Mouse (Mus musculus) forebrain, embryonic 14.5 days (tissue): Measurements from ENCODE around the gene Acsm2. TPM values are rescaled to one million over a fixed set of nuclear protein-coding genes. Genes with fewer than 3 reads are reported as not detected.

Source experiments
- ATAC-seq: fragments of 200-750 bp; cut with Nextera tagmentation; 2 replicates; pipeline ENCODE4 v1.8.0; 2017; ENCODE audit warnings: mild to moderate bottlenecking, moderate library complexity
- DNase-seq: peaks from one replicate; pipeline ENCODE4 v3.0.0-alpha.2; 2015; ENCODE audit warnings: low spot score
- H3K27ac ChIP-seq: fragments of 300-500 bp; sonication (generic); 2 replicates; pipeline ENCODE4 v1.5.1; 2014; ENCODE audit warnings: low read depth, mild to moderate bottlenecking, control low read depth, low read length, moderate library complexity
- H3K27me3 ChIP-seq: fragments of 300-500 bp; sonication (generic); replicated peaks from 2 replicates; pipeline ENCODE4 v1.6.1; 2014; ENCODE audit warnings: low read length, control low read depth, mixed read lengths; ENCODE audit not compliant: control insufficient read depth, insufficient read depth
- H3K36me3 ChIP-seq: fragments of 300-500 bp; sonication (generic); 2 replicates; pipeline ENCODE4 v1.6.1; 2014; ENCODE audit warnings: low read length, control low read depth; ENCODE audit not compliant: control insufficient read depth, insufficient read depth
- H3K4me1 ChIP-seq: fragments of 300-500 bp; sonication (generic); 2 replicates; pipeline ENCODE4 v1.6.1; 2014; ENCODE audit warnings: antibody characterized with exemption, low read length, control low read depth; ENCODE audit not compliant: control insufficient read depth, insufficient read depth
- H3K4me2 ChIP-seq: fragments of 300-500 bp; sonication (generic); 2 replicates; pipeline ENCODE4 v1.6.1; 2014; ENCODE audit warnings: mild to moderate bottlenecking, control low read depth, low read length
- H3K4me3 ChIP-seq: fragments of 300-500 bp; sonication (generic); 2 replicates; pipeline ENCODE4 v1.5.1; 2014; ENCODE audit warnings: low read depth, low read length, control low read depth
- H3K9ac ChIP-seq: fragments of 300-500 bp; sonication (generic); 2 replicates; pipeline ENCODE4 v1.6.1; 2014; ENCODE audit warnings: mild to moderate bottlenecking, low read length, control low read depth, moderate library complexity
- H3K9me3 ChIP-seq: fragments of 300-500 bp; sonication (generic); replicated peaks from 2 replicates; pipeline ENCODE4 v1.6.1; 2016; ENCODE audit warnings: low read length, control low read depth, mixed read lengths; ENCODE audit not compliant: control insufficient read depth
- WGBS: fragments of 180-500 bp; shearing (Covaris S2); extraction: QIAGEN DNeasy Blood & Tissue Kit; methylation state at CpG from one replicate; pipeline ENCODE4 v1.1.7; 2014; 5-methylcytosine and 5-hydroxymethylcytosine counted together
- polyA plus RNA-seq: library from polyadenylated mRNA; unstranded; fragments of >200 nt; fragmentation: Nextera tagmentation; extraction: Ambion mirVana; gene quantifications from 2 replicates; pipeline ENCODE4 v1.2.1, GENCODE M21; 2014

The Acsm2 gene
- polyA plus RNA-seq, 1 experiment from 2014 or later, result not detected

- 80% methylated on average over 2 of the region's 2 CpGs for WGBS
- H3K27ac ChIP-seq, result no peak overlapping the region
- H3K36me3 ChIP-seq, result no peaks in the 10 kb centered on the region
- no peak overlapping the region for H3K4me3 ChIP-seq
- DNase-seq (no peak), ATAC-seq (no peak)
- no peaks in the 10 kb centered on the region for H3K9me3 ChIP-seq
- H3K4me1 ChIP-seq, result no peaks in the 10 kb centered on the region
- no peaks in the 10 kb centered on the region for H3K27me3 ChIP-seq
- no peak overlapping the region for H3K9ac ChIP-seq
- no peak overlapping the region for H3K4me2 ChIP-seq
Measured at GRCm38 (mm10) chr7:119601195-119601953, 47.2 kb downstream of the Acsm2 start.

GRCm38 (mm10) chr7:119601954-119602317 is 47.8 kb downstream of the Acsm2 start:
- WGBS, result 78% methylated on average over 1 of the region's 1 CpGs
- Histone ChIP-seq H3K9ac (no peak overlapping the region), H3K27me3 (no peaks in the 10 kb centered on the region), H3K36me3 (no peaks in the 10 kb centered on the region), H3K4me1 (no peaks in the 10 kb centered on the region), H3K4me2 (no peak overlapping the region), H3K27ac (no peak overlapping the region), H3K9me3 (no peaks in the 10 kb centered on the region), H3K4me3 (no peak overlapping the region)
- DNase-seq (no peak), ATAC-seq (no peak)

- Histone ChIP-seq H3K4me1 (no peaks in the 10 kb centered on the region), H3K36me3 (no peaks in the 10 kb centered on the region), H3K27me3 (no peaks in the 10 kb centered on the region), H3K9me3 (no peaks in the 10 kb centered on the region), H3K4me3 (no peak overlapping the region), H3K9ac (no peak overlapping the region), H3K4me2 (no peak overlapping the region), H3K27ac (no peak overlapping the region)
- WGBS, result 83% methylated on average over 2 of the region's 2 CpGs
- DNase-seq, result no peak
- no peak for ATAC-seq
Measured at GRCm38 (mm10) chr7:119604903-119605483, 50.9 kb downstream of the Acsm2 start.

GRCm38 (mm10) chr7:119605926-119606663 is 52.0 kb downstream of the Acsm2 start:
- no peak for ATAC-seq
- no peak overlapping the region for H3K9ac ChIP-seq
- no peak overlapping the region for H3K4me2 ChIP-seq
- 78% methylated on average over 9 of the region's 9 CpGs for WGBS
- no peaks in the 10 kb centered on the region for H3K9me3 ChIP-seq
- H3K4me1 ChIP-seq, result no peaks in the 10 kb centered on the region
- no peaks in the 10 kb centered on the region for H3K36me3 ChIP-seq
- DNase-seq, result no peak
- H3K27ac ChIP-seq, result no peak overlapping the region
- H3K4me3 ChIP-seq, result no peak overlapping the region
- no peaks in the 10 kb centered on the region for H3K27me3 ChIP-seq

GRCm38 (mm10) chr7:119606664-119607076 is 52.5 kb downstream of the Acsm2 start, which contains the start of gene Acsm1:
Gene Acsm1 (plus strand): TSS chr7:119607026.
- Histone ChIP-seq H3K9me3 (no peaks in the 10 kb centered on the region), H3K4me2 (no peak within 1 kb of the TSS), H3K4me3 (no peak within 1 kb of the TSS), H3K36me3 (no peaks in the 10 kb centered on the region), H3K27ac (no peak within 1 kb of the TSS), H3K9ac (no peak within 1 kb of the TSS), H3K4me1 (no peaks in the 10 kb centered on the region), H3K27me3 (no peaks in the 10 kb centered on the region)
- 91% methylated on average over 5 of the region's 5 CpGs for WGBS
- DNase-seq (no peak), ATAC-seq (no peak)

GRCm38 (mm10) chr7:119607796-119608515 is 53.8 kb downstream of the Acsm2 start:
- H3K27me3 ChIP-seq, result no peaks in the 10 kb centered on the region
- H3K4me1 ChIP-seq, result no peaks in the 10 kb centered on the region
- no peak overlapping the region for H3K27ac ChIP-seq
- no peak overlapping the region for H3K4me2 ChIP-seq
- ATAC-seq, result no peak
- H3K4me3 ChIP-seq, result no peak overlapping the region
- no peaks in the 10 kb centered on the region for H3K9me3 ChIP-seq
- H3K36me3 ChIP-seq, result no peaks in the 10 kb centered on the region
- H3K9ac ChIP-seq, result no peak overlapping the region
- DNase-seq, result no peak
- 88% methylated on average over 9 of the region's 9 CpGs for WGBS

GRCm38 (mm10) chr7:119616531-119616930 is 62.4 kb downstream of the Acsm2 start:
- ATAC-seq (no peak), DNase-seq (no peak)
- H3K27ac ChIP-seq, result no peak overlapping the region
- no peak overlapping the region for H3K4me2 ChIP-seq
- H3K27me3 ChIP-seq, result no peaks in the 10 kb centered on the region
- no peak overlapping the region for H3K4me3 ChIP-seq
- whole genome bisulfite sequencing, result 61% methylated on average over 1 of the region's 1 CpGs
- H3K4me1 ChIP-seq, result no peaks in the 10 kb centered on the region
- no peak overlapping the region for H3K9ac ChIP-seq
- H3K9me3 ChIP-seq, result no peaks in the 10 kb centered on the region
- no peaks in the 10 kb centered on the region for H3K36me3 ChIP-seq

- H3K4me2 ChIP-seq, result no peak overlapping the region
- DNase-seq, result no peak
- H3K27ac ChIP-seq, result no peak overlapping the region
- H3K9ac ChIP-seq, result no peak overlapping the region
- H3K4me1 ChIP-seq, result no peaks in the 10 kb centered on the region
- no peaks in the 10 kb centered on the region for H3K36me3 ChIP-seq
- H3K27me3 ChIP-seq, result no peaks in the 10 kb centered on the region
- H3K4me3 ChIP-seq, result no peak overlapping the region
- ATAC-seq, result no peak
- WGBS, result 85% methylated on average over 6 of the region's 6 CpGs
- no peaks in the 10 kb centered on the region for H3K9me3 ChIP-seq
Measured at GRCm38 (mm10) chr7:119617593-119617992, 63.5 kb downstream of the Acsm2 start.
